Mouse (Mus musculus) heart, embryonic 11.5 days (tissue): ENCODE results near the gene Tbc1d22b. TPM values are rescaled to one million over a fixed set of nuclear protein-coding genes. Genes with fewer than 3 reads are reported as not detected.
A peak's percentile ranks its signal among the peaks of the same experiment; 100 is the strongest.

Experiments used
- ATAC-seq: fragments of 200-750 bp; cut with Nextera tagmentation; replicated peaks from 2 replicates; pipeline ENCODE4 v1.8.0; 2017; ENCODE audit warnings: moderate library complexity; ENCODE audit not compliant: insufficient number of reproducible peaks, low FRiP score, low TSS enrichment
- H3K27ac ChIP-seq: fragments of 300-500 bp; sonication (generic); 2 replicates; pipeline ENCODE4 v1.5.1; 2014; ENCODE audit warnings: mild to moderate bottlenecking, low read depth, low read length
- H3K27me3 ChIP-seq: fragments of 300-500 bp; sonication (generic); 2 replicates; pipeline ENCODE4 v1.6.1; 2014; ENCODE audit warnings: mild to moderate bottlenecking, low read length, mixed read lengths; ENCODE audit not compliant: control insufficient read depth, insufficient read depth
- H3K36me3 ChIP-seq: fragments of 300-500 bp; sonication (generic); 2 replicates; pipeline ENCODE4 v1.6.1; 2014; ENCODE audit warnings: mild to moderate bottlenecking, low read length, moderate library complexity, mixed read lengths; ENCODE audit not compliant: control insufficient read depth, insufficient read depth
- H3K4me1 ChIP-seq: fragments of 300-500 bp; sonication (generic); 2 replicates; pipeline ENCODE4 v1.6.1; 2014; ENCODE audit warnings: low read length; ENCODE audit not compliant: control insufficient read depth, insufficient read depth
- H3K4me2 ChIP-seq: fragments of 300-500 bp; sonication (generic); 2 replicates; pipeline ENCODE4 v1.6.1; 2014; ENCODE audit warnings: mild to moderate bottlenecking, moderate library complexity
- H3K4me3 ChIP-seq: fragments of 300-500 bp; sonication (generic); 2 replicates; pipeline ENCODE4 v1.5.1; 2014; ENCODE audit warnings: low read depth, low read length
- H3K9ac ChIP-seq: fragments of 300-500 bp; sonication (generic); 2 replicates; pipeline ENCODE4 v1.6.1; 2014; ENCODE audit warnings: mild to moderate bottlenecking, low read depth, low read length, moderate library complexity
- H3K9me3 ChIP-seq: fragments of 300-500 bp; sonication (generic); replicated peaks from 2 replicates; pipeline ENCODE4 v1.6.1; 2016; ENCODE audit warnings: low read length; ENCODE audit not compliant: control insufficient read depth
- WGBS: fragments of 180-500 bp; shearing (Covaris S2); extraction: QIAGEN DNeasy Blood & Tissue Kit; methylation state at CpG from one replicate; pipeline ENCODE4 v1.1.7; 2014; ENCODE audit not compliant: insufficient replicate concordance; 5-methylcytosine and 5-hydroxymethylcytosine counted together
- polyA plus RNA-seq: library from polyadenylated mRNA; unstranded; fragments of >200 nt; fragmentation: Nextera tagmentation; extraction: Ambion mirVana; gene quantifications from 2 replicates; pipeline ENCODE4 v1.2.1, GENCODE M21; 2014

Tbc1d22b gene
- polyA plus RNA-seq: 10.0 and 12.0 TPM in 2 replicates

GRCm38 (mm10) chr17:29549543-29550428 is at the start of gene Tbc1d22b, which contains the start of gene Gm17657:
Tbc1d22b (plus strand) TSS chr17:29549785.
Gm17657 (minus strand) TSS chr17:29549638.
- Histone ChIP-seq H3K27me3 (no peaks in the 10 kb centered on the region), H3K36me3 (no peaks in the 10 kb centered on the region), H3K9ac (peak within 1 kb of the TSS; percentile 94), H3K4me2 (peak within 1 kb of the TSS; percentile 97), H3K9me3 (no peaks in the 10 kb centered on the region), H3K4me3 (peak within 1 kb of the TSS; percentile 95), H3K27ac (peak within 1 kb of the TSS; percentile 64), H3K4me1 (peaks cover 16% of the 10 kb centered on the region)
- ATAC-seq: peak; percentile 98
- WGBS: under 1% methylated on average over 43 of the region's 44 CpGs

- Histone ChIP-seq H3K27ac (peak overlapping the region; percentile 86), H3K4me3 (no peak overlapping the region)
These were observed 49.3 kb upstream of the Tbc1d22b start for GRCm38 (mm10) chr17:29500243-29500740.

GRCm38 (mm10) chr17:29500802-29501469 is 48.6 kb upstream of the Tbc1d22b start:
- H3K27me3 ChIP-seq: no peaks in the 10 kb centered on the region
- H3K4me1 ChIP-seq: peaks cover 11% of the 10 kb centered on the region; the same call in 1 of the 2 replicates
- H3K36me3 ChIP-seq: 0 out of 2 replicates have a peak, but pooled peaks cover 2% of the 10 kb centered on the region
- peak overlapping the region; percentile 32; the same call in 1 of the 2 replicates for H3K4me2 ChIP-seq
- peak; percentile 82 for ATAC-seq
- H3K27ac ChIP-seq: 0 out of 2 replicates have a peak overlapping the region, but pooled peaks have one; percentile 86
- no peak overlapping the region for H3K4me3 ChIP-seq
- H3K9me3 ChIP-seq: no peaks in the 10 kb centered on the region
- no peak overlapping the region; the same call in 1 of the 2 replicates for H3K9ac ChIP-seq
- 62% methylated on average over 17 of the region's 17 CpGs for WGBS

More at GRCm38 (mm10) chr17:29500243-29500740, 49.3 kb upstream of the Tbc1d22b start:
- WGBS: 65% methylated on average over 7 of the region's 7 CpGs
- peak overlapping the region; percentile 32; the same call in 1 of the 2 replicates for H3K4me2 ChIP-seq
- peaks cover 11% of the 10 kb centered on the region; the same call in 1 of the 2 replicates for H3K4me1 ChIP-seq
- no peaks in the 10 kb centered on the region for H3K27me3 ChIP-seq
- 0 out of 2 replicates have a peak, but pooled peaks cover 2% of the 10 kb centered on the region for H3K36me3 ChIP-seq
- H3K9ac ChIP-seq: peak overlapping the region; percentile 43; the same call in 1 of the 2 replicates
- H3K9me3 ChIP-seq: no peaks in the 10 kb centered on the region
- ATAC-seq: no peak

- no peaks in the 10 kb centered on the region for H3K36me3 ChIP-seq
- H3K27ac ChIP-seq: peak overlapping the region; percentile 58
- H3K9me3 ChIP-seq: no peaks in the 10 kb centered on the region
- peaks cover 11% of the 10 kb centered on the region; the same call in 1 of the 2 replicates for H3K4me1 ChIP-seq
- no peaks in the 10 kb centered on the region for H3K27me3 ChIP-seq
- no peak overlapping the region for H3K9ac ChIP-seq
- 69% methylated on average over 7 of the region's 7 CpGs for WGBS
- ATAC-seq: no peak
- H3K4me3 ChIP-seq: no peak overlapping the region
- H3K4me2 ChIP-seq: peak overlapping the region; percentile 59
These were observed 47.4 kb upstream of the Tbc1d22b start for GRCm38 (mm10) chr17:29502005-29502668.

GRCm38 (mm10) chr17:29502669-29503665 is 46.6 kb upstream of the Tbc1d22b start:
- H3K9me3 ChIP-seq: no peaks in the 10 kb centered on the region
- peak overlapping the region; percentile 58 for H3K27ac ChIP-seq
- no peak for ATAC-seq
- H3K4me2 ChIP-seq: peak overlapping the region; percentile 59
- H3K27me3 ChIP-seq: no peaks in the 10 kb centered on the region
- H3K4me1 ChIP-seq: peaks cover 9% of the 10 kb centered on the region; the same call in 1 of the 2 replicates
- H3K4me3 ChIP-seq: peak overlapping the region; percentile 24
- H3K9ac ChIP-seq: peak overlapping the region; percentile 12; the same call in 1 of the 2 replicates
- H3K36me3 ChIP-seq: no peaks in the 10 kb centered on the region
- 12% methylated on average over 32 of the region's 32 CpGs for WGBS

- no peak for ATAC-seq
- WGBS: 77% methylated on average over 5 of the region's 5 CpGs
- no peak overlapping the region for H3K4me2 ChIP-seq
These were observed 45.9 kb upstream of the Tbc1d22b start for GRCm38 (mm10) chr17:29503700-29504099.

GRCm38 (mm10) chr17:29508927-29509608 is 40.5 kb upstream of the Tbc1d22b start:
- H3K4me2 ChIP-seq: no peak overlapping the region
- H3K4me3 ChIP-seq: no peak overlapping the region
- H3K27ac ChIP-seq: peak overlapping the region; percentile 41
- no peaks in the 10 kb centered on the region for H3K36me3 ChIP-seq
- no peaks in the 10 kb centered on the region for H3K9me3 ChIP-seq
- ATAC-seq: peak; percentile 64; the same call in 1 of the 2 replicates
- WGBS: 67% methylated on average over 12 of the region's 12 CpGs
- no peaks in the 10 kb centered on the region; the same call in 1 of the 2 replicates for H3K4me1 ChIP-seq
- peak overlapping the region; percentile 28; the same call in 1 of the 2 replicates for H3K9ac ChIP-seq
- no peaks in the 10 kb centered on the region for H3K27me3 ChIP-seq

More at GRCm38 (mm10) chr17:29503700-29504099, 45.9 kb upstream of the Tbc1d22b start:
- no peaks in the 10 kb centered on the region for H3K9me3 ChIP-seq
- no peak overlapping the region for H3K27ac ChIP-seq
- peaks cover 8% of the 10 kb centered on the region for H3K4me1 ChIP-seq
- H3K9ac ChIP-seq: no peak overlapping the region
- no peaks in the 10 kb centered on the region for H3K36me3 ChIP-seq
- no peaks in the 10 kb centered on the region for H3K27me3 ChIP-seq
- H3K4me3 ChIP-seq: no peak overlapping the region
